Mouse (Mus musculus): ENCODE measurements around the gene Rpgrip1l. TPM values are rescaled to one million over a fixed set of nuclear protein-coding genes. Genes with fewer than 3 reads are reported as not detected.

Gene Rpgrip1l
- polyA plus RNA-seq, 1 experiment from 2014 or later: 9.9 TPM

DNA sequence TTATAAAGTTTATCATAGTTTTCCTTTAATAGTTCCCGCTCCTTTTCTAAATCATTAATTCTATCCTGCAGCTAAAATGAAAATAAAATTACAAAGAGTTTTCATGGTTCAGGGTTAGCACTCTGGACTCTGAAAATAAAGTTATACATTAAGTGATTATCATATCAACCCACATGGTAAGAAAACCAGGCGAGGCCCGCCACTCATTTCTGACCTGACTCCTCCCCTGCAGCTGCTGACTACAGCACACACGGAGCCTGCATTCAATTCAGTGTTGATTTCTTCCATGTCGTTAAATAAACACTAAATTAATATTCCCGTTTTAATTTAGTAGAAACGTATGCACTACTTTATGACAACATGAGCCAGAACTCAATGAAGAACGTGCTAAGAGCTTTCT, 26.8 kb downstream of the Rpgrip1l start:
- no peak overlapping the region for H3K9ac ChIP-seq
- no peak overlapping the region for H3K4me3 ChIP-seq
- ATAC-seq (ENCODE audit: low FRiP score, low read depth): no peak
- no peaks in the 10 kb centered on the region for H3K9me3 ChIP-seq
- WGBS: 74% methylated on average over 8 of the region's 8 CpGs
- no peaks in the 10 kb centered on the region for H3K4me1 ChIP-seq (replicated peaks)
- no peak overlapping the region for H3K27ac ChIP-seq (replicated peaks)
- H3K27me3 ChIP-seq: no peaks in the 10 kb centered on the region
- H3K4me2 ChIP-seq: no peak overlapping the region
- no peaks in the 10 kb centered on the region for H3K36me3 ChIP-seq

DNA sequence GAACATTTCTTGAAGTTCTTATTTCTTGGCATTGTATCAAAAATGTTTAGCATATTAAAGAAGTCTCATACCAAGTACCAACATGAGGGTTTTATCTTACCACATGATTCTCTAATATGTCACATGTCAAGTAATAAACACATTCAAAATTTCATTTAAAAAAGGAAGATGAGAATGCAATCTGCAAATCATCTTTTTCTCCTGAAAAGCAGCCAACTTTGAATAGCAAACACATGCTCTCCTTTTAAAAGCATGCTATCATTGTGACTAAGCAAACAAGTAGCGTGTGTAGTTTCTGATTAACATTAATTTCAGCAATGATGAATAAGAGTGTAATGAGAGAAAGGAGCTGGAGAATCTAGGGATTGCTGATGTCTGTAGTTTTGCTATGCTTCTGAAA, 29.2 kb downstream of the Rpgrip1l start:
- Histone ChIP-seq H3K4me1 (replicated peaks) (no peaks in the 10 kb centered on the region), H3K4me3 (no peak overlapping the region), H3K9me3 (no peaks in the 10 kb centered on the region), H3K27me3 (no peaks in the 10 kb centered on the region), H3K27ac (replicated peaks) (no peak overlapping the region), H3K4me2 (no peak overlapping the region), H3K9ac (no peak overlapping the region), H3K36me3 (no peaks in the 10 kb centered on the region)
- ATAC-seq (ENCODE audit: low FRiP score, low read depth): no peak
- WGBS: 83% methylated on average over 1 of the region's 1 CpGs

DNA sequence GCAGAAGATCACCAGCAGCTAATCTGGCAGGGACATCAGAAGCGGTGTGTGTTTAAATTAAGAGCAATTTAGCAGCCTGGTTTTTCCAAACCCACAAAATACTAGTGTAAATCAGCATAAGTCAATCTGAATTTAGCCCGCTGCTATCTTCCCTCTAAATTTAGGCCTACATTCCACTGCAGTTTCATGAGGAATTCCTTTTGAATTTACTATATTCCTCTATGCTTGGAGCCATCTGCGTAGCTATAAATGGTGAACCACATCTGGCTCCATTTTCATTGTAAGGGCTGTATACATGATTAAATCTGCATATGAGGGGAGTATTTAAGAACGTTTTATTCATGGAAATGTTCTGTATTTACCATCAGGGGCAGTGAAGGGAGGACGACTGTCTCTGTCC, 30.4 kb downstream of the Rpgrip1l start:
- H3K4me2 ChIP-seq: no peak overlapping the region
- H3K27me3 ChIP-seq: no peaks in the 10 kb centered on the region
- H3K27ac ChIP-seq (replicated peaks): no peak overlapping the region
- no peaks in the 10 kb centered on the region for H3K36me3 ChIP-seq
- H3K9ac ChIP-seq: no peak overlapping the region
- no peaks in the 10 kb centered on the region for H3K9me3 ChIP-seq
- H3K4me3 ChIP-seq: no peak overlapping the region
- H3K4me1 ChIP-seq (replicated peaks): no peaks in the 10 kb centered on the region
- 68% methylated on average over 5 of the region's 5 CpGs for WGBS
- ATAC-seq (ENCODE audit: low FRiP score, low read depth): no peak

DNA sequence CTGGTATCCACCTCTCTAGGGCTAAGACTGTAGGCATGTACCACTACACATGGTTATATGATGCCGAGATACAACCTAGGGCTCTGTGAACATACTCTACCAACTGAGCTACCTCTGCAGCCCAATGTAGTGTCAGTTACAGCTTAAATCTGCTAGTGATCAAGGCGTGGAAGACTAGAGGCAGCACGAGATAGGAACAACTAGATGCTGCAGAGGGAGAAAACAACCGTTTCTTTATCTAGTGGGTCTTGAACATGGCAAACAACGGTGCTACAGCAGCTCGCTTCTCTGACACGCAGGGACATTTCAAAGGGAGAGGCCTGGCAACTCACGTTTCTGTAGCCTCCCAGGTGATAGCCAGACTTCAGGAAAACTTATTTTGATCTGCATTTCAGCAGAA, 31.5 kb downstream of the Rpgrip1l start:
- no peak overlapping the region for H3K4me3 ChIP-seq
- ATAC-seq (ENCODE audit: low FRiP score, low read depth): no peak
- no peak overlapping the region for H3K27ac ChIP-seq (replicated peaks)
- no peak overlapping the region for H3K9ac ChIP-seq
- no peak overlapping the region for H3K4me2 ChIP-seq
- no peaks in the 10 kb centered on the region for H3K4me1 ChIP-seq (replicated peaks)
- H3K36me3 ChIP-seq: no peaks in the 10 kb centered on the region
- no peaks in the 10 kb centered on the region for H3K9me3 ChIP-seq
- no peaks in the 10 kb centered on the region for H3K27me3 ChIP-seq
- WGBS: 89% methylated on average over 8 of the region's 8 CpGs

DNA sequence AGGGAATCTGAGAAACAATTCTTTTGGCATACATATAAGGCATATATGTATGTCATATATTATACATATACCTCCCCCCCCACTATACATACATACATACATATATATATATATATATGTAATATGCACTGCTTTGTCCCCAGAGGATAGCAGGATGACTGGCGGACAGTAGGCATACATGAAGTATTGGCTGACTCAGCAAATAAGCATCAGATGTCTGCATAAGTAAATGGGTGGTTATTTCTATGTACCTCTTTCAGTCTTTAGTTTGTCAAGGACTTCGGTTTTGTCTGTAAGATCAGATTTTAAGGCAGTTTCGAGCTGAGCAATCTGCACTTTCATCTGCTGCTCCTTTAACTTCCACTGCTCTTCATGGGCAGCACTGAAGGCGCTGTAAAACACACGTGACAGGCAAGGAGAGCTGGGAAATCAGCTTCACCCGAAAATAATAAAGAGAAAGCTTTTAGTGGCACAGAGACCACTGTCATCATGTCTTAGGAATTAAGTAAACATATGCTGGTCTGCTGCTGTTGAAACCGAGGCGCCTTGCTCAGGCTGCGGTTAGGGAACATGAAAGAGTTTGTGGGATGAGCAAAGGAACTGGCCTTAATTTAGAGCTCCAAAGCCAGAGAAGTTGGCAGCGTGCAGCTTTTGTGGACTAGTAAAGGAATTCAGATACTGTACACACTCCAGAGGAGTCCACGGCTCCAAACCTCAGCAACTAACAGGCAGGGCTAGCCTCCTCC, 32.4 kb downstream of the Rpgrip1l start:
- ATAC-seq (ENCODE audit: low FRiP score, low read depth): no peak
- Histone ChIP-seq H3K9ac (no peak overlapping the region), H3K9me3 (no peaks in the 10 kb centered on the region), H3K4me3 (no peak overlapping the region), H3K4me1 (replicated peaks) (no peaks in the 10 kb centered on the region), H3K27me3 (no peaks in the 10 kb centered on the region), H3K4me2 (no peak overlapping the region), H3K27ac (replicated peaks) (no peak overlapping the region), H3K36me3 (no peaks in the 10 kb centered on the region)
- WGBS: 87% methylated on average over 11 of the region's 11 CpGs

DNA sequence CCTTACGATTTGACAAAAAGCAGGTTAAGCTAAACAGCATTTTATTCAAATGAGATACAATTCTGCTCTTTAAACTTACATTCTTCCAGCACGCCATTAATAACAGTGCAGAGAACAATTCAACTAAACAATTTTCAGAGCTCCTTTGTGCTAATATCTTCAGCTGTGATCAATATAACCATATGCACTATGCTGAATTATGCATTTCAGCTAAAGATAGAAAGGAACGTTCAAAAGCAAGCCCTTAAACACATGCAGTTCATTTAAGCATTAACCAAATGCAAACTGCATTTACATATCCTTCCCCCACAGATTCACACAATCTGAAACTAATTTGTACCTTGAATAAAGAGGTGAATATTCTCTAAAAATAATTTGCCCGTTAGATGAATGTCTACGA, 35.0 kb downstream of the Rpgrip1l start:
- WGBS: 71% methylated on average over 5 of the region's 5 CpGs
- Histone ChIP-seq H3K36me3 (0 out of 2 replicates have a peak, but pooled peaks cover 6% of the 10 kb centered on the region), H3K9ac (no peak overlapping the region), H3K4me3 (no peak overlapping the region), H3K4me1 (replicated peaks) (no peaks in the 10 kb centered on the region), H3K9me3 (no peaks in the 10 kb centered on the region), H3K27me3 (no peaks in the 10 kb centered on the region), H3K27ac (replicated peaks) (no peak overlapping the region), H3K4me2 (no peak overlapping the region)
- ATAC-seq (ENCODE audit: low FRiP score, low read depth): no peak

DNA sequence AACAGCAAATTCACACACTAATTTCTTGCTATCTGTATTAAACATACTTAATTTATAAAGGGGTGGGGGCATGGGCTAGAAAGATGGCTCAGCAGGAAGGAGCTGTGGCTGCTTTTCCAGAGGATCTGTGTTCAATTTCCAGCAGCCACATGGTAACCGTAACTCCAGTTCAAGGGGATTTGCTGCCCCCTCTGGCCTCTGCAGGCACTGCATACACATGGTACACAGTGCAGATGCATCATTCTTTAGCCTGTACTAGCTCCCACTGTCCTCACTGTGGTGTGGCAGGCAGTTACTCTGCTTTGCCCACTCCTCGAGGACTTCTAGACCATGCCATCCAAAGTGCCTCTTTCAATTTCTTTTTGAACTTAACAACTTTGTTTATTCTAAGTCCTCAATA, 36.7 kb downstream of the Rpgrip1l start:
- H3K36me3 ChIP-seq: 0 out of 2 replicates have a peak, but pooled peaks cover 10% of the 10 kb centered on the region
- H3K9ac ChIP-seq: no peak overlapping the region
- WGBS: 97% methylated on average over 2 of the region's 2 CpGs
- H3K9me3 ChIP-seq: no peaks in the 10 kb centered on the region
- no peak overlapping the region for H3K27ac ChIP-seq (replicated peaks)
- no peaks in the 10 kb centered on the region for H3K27me3 ChIP-seq
- H3K4me2 ChIP-seq: no peak overlapping the region
- no peak overlapping the region for H3K4me3 ChIP-seq
- no peak for ATAC-seq (ENCODE audit: low FRiP score, low read depth)
- no peaks in the 10 kb centered on the region for H3K4me1 ChIP-seq (replicated peaks)

DNA sequence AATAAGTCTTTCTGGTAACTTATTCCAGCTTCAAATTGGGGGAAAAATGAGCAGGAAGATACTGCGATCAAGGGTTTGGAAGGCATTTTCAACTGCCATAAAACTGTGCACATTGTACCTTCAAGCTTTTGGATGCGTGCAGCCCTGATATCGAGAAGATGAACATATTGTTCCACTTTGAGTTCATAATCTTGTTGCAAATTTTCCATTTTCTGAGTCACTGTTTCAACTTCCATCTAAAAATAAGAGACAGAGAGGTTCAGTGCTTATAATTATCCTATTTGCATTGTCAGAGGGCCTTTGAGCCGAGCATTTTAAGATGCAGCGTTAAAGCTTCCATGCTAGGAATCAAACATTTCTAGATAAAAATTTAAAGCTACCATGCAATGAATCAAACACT, 39.6 kb downstream of the Rpgrip1l start:
- H3K27ac ChIP-seq (replicated peaks): no peak overlapping the region
- peaks cover 15% of the 10 kb centered on the region; the same call in 1 of the 2 replicates for H3K36me3 ChIP-seq
- ATAC-seq (ENCODE audit: low FRiP score, low read depth): no peak
- H3K4me2 ChIP-seq: no peak overlapping the region
- H3K27me3 ChIP-seq: no peaks in the 10 kb centered on the region
- no peaks in the 10 kb centered on the region for H3K4me1 ChIP-seq (replicated peaks)
- H3K9ac ChIP-seq: no peak overlapping the region
- H3K4me3 ChIP-seq: no peak overlapping the region
- no peaks in the 10 kb centered on the region for H3K9me3 ChIP-seq
- 93% methylated on average over 5 of the region's 5 CpGs for WGBS

DNA sequence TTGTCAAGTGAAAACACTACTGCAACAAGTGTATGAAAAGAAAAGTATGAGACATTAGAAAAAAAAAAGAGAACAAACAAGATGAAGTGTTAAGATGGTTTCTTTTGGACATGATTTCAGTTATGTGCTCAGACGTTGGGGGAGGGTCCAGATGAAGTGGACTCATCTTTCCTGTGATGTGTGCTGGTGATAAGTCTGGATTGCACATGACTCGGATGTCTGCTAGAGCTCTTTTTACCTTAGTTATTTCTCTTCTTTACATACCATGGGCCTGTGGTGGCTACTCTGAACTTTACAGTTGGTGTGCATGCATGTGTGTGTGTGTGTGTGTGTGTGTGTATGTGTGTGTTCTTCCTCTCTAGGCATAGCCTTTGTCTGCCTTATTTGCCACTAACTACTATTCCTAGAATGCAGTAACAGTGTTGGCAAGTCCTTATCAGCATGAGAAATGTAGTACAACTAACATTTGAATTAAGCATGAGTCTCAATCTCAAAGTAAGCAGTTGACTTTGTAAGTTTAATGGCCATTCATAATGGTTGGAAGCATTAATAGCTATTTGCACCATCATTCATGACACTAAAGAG, 43.6 kb downstream of the Rpgrip1l start:
- H3K27ac ChIP-seq (replicated peaks): no peak overlapping the region
- H3K4me2 ChIP-seq: no peak overlapping the region
- no peaks in the 10 kb centered on the region for H3K9me3 ChIP-seq
- no peaks in the 10 kb centered on the region for H3K4me1 ChIP-seq (replicated peaks)
- no peaks in the 10 kb centered on the region for H3K27me3 ChIP-seq
- no peak for ATAC-seq (ENCODE audit: low FRiP score, low read depth)
- H3K4me3 ChIP-seq: no peak overlapping the region
- WGBS: 87% methylated on average over 2 of the region's 2 CpGs
- H3K9ac ChIP-seq: no peak overlapping the region
- H3K36me3 ChIP-seq: peaks cover 10% of the 10 kb centered on the region; the same call in 1 of the 2 replicates

DNA sequence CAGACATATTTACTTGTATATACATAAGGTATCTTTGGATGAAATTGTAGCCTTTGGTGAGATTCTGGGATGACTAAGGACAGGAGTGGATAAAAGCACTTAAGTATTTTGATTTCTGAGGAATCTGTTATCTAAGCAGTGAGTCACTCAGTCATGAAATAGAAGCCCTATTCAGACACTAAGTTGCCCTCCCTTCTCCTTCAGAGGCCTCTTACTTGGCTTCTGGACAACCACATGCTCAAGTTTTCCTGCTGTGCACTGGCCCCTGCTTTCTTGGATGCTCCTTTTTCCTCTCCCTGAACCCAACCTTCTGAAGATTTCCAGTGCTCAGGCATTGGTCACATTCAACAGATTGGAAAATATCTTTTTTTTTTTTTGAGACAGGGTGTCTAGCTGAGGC, 48.5 kb downstream of the Rpgrip1l start:
- H3K4me2 ChIP-seq: no peak overlapping the region
- H3K9me3 ChIP-seq: no peaks in the 10 kb centered on the region
- peaks cover 3% of the 10 kb centered on the region; the same call in 1 of the 2 replicates for H3K36me3 ChIP-seq
- H3K4me3 ChIP-seq: no peak overlapping the region
- no peaks in the 10 kb centered on the region for H3K27me3 ChIP-seq
- ATAC-seq (ENCODE audit: low FRiP score, low read depth): no peak
- H3K9ac ChIP-seq: no peak overlapping the region
- H3K27ac ChIP-seq (replicated peaks): no peak overlapping the region
- no peaks in the 10 kb centered on the region for H3K4me1 ChIP-seq (replicated peaks)

DNA sequence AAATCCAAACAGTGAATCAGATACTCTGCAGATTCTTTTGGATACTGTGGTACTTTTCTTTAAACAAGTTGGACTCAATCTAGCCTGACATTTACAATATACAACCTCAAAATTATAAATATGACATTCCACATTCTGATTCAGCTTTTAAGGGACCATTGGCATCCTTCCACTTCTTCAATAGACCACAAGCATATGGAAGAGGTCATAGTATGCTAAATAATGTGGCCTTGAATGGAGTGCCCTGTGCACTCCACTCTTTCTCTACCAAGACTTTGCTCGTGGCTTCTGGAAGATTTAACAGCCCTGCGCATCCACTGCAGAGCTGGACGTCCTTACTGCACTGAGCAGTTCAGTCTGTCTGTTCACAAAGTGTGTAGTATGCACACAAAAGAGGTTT, 49.1 kb downstream of the Rpgrip1l start:
- 80% methylated on average over 3 of the region's 3 CpGs for WGBS
- Histone ChIP-seq H3K27ac (replicated peaks) (no peak overlapping the region), H3K9me3 (no peaks in the 10 kb centered on the region), H3K4me2 (no peak overlapping the region), H3K9ac (no peak overlapping the region), H3K4me1 (replicated peaks) (no peaks in the 10 kb centered on the region), H3K36me3 (no peaks in the 10 kb centered on the region), H3K27me3 (no peaks in the 10 kb centered on the region), H3K4me3 (no peak overlapping the region)
- ATAC-seq (ENCODE audit: low FRiP score, low read depth): no peak

DNA sequence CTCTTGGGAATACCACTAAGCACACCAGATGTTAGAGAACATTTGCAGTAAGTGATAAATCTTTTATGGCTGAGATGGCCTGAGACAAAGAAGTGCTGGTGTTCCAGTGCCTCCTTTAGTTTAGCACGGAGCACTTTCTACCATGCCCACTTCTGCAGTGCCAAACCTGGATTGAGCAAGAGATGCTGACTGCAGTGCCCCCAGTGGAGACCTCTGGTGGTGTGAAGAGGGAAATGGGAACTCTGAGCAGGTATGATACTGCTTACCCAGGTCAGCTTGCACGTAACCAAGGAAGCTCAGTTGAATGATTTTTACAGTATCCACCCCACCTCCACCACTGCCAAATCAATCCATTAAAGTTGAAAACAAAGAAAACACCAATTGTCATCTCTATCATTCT, 51.5 kb downstream of the Rpgrip1l start:
- Histone ChIP-seq H3K4me1 (replicated peaks) (no peaks in the 10 kb centered on the region), H3K9ac (no peak overlapping the region), H3K4me2 (no peak overlapping the region), H3K36me3 (no peaks in the 10 kb centered on the region), H3K27me3 (no peaks in the 10 kb centered on the region), H3K4me3 (no peak overlapping the region), H3K27ac (replicated peaks) (no peak overlapping the region), H3K9me3 (no peaks in the 10 kb centered on the region)
- 73% methylated on average over 2 of the region's 2 CpGs for WGBS
- no peak for ATAC-seq (ENCODE audit: low FRiP score, low read depth)

DNA sequence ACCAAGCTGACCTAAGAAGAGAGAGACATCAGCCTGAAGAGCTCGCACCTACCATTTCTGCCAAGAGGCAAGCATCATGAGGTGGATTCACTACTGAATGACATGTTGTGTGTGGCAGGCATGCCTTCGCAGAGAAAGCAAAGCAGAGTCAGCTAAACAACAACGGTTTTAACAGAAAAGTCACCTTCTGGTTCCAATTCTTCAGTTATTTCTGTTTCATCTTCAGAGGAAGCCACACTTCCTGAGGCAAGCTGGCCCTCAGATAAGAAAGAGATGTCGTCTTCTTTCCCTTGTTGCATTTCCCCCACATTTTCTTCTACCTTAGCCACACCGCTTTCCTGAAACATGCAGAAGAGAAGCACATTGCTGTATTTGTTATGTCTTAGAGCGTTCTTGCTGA, 62.1 kb downstream of the Rpgrip1l start:
- Histone ChIP-seq H3K27me3 (no peaks in the 10 kb centered on the region), H3K4me2 (no peak overlapping the region), H3K27ac (replicated peaks) (no peak overlapping the region), H3K36me3 (peaks cover 11% of the 10 kb centered on the region; the same call in 1 of the 2 replicates), H3K9me3 (no peaks in the 10 kb centered on the region), H3K4me1 (replicated peaks) (no peaks in the 10 kb centered on the region), H3K9ac (no peak overlapping the region), H3K4me3 (no peak overlapping the region)
- no peak for ATAC-seq (ENCODE audit: low FRiP score, low read depth)
- 93% methylated on average over 6 of the region's 6 CpGs for WGBS
